Mouse (Mus musculus) T-helper 2 cell (primary cell): Measurements from ENCODE around the gene Tm9sf4.

Experiments
- in situ Hi-C: fragments of 300-600 bp; cut with MboI, MseI; formaldehyde crosslinking; loops from one replicate; pipeline ENCODE4 v1.15.1; 2025; ENCODE audit warnings: high pct_unique_total_duplicates

Tm9sf4 gene

GRCm38 (mm10) chr2:153259030-153259863 lies 98.1 kb downstream of the Tm9sf4 start:
- in situ Hi-C loops: no loop called here
